Mouse (Mus musculus): ENCODE measurements at regions not wholly inside any gene's neighbourhood (a gene's known extent, or its start where the extent isn't known, plus 50 kb on each side); places are given as distances from the start of the nearest gene placed in this dataset.

GRCm38 (mm10) chr19:18106236-18106635 lies 268.8 kb upstream of the Pcsk5 start:
- 90% methylated on average over 6 of the region's 6 CpGs for WGBS
- no peak overlapping the region for H3K27ac ChIP-seq (ENCODE audit: low read length)
- no peak overlapping the region for H3K4me3 ChIP-seq (replicated peaks; ENCODE audit: low read length)
- H3K9me3 ChIP-seq (ENCODE audit: control insufficient read depth, low read length) = no peaks in the 10 kb centered on the region
- no peak for ATAC-seq
- no peak overlapping the region for H3K4me2 ChIP-seq (ENCODE audit: low read length)
- H3K4me1 ChIP-seq (replicated peaks; ENCODE audit: control insufficient read depth, insufficient read depth, low read length) = no peaks in the 10 kb centered on the region
- H3K9ac ChIP-seq (replicated peaks; ENCODE audit: low read depth, low read length) = no peak overlapping the region
- no peaks in the 10 kb centered on the region for H3K36me3 ChIP-seq (ENCODE audit: control insufficient read depth, insufficient read depth)
- no peaks in the 10 kb centered on the region for H3K27me3 ChIP-seq (replicated peaks; ENCODE audit: control insufficient read depth, insufficient read depth, low read length)

DNA sequence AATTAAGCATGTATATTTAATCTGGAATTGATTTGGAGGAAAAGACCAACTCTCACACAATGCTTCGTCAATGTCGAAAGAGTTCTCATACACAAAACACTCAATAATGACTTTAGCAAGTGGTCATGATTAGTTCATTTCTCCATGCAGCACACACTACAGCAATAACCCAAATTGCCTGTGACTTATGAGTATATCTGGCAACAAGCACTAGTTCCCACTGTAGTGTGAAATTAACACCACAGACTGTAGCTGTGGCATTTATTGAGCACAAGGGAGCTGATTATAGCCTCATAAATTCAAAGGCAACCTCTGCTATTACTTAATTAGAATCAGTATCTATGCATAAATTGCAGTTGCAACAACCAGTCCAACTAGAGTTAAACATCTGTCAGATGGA lies 267.2 kb upstream of the Pcsk5 start:
- WGBS = 81% methylated on average over 2 of the region's 2 CpGs

GRCm38 (mm10) chr19:18101423-18102341 lies 264.2 kb upstream of the Pcsk5 start:
- no peaks in the 10 kb centered on the region for H3K4me1 ChIP-seq (replicated peaks; ENCODE audit: control insufficient read depth, insufficient read depth, low read length)
- H3K9ac ChIP-seq (replicated peaks; ENCODE audit: low read depth, low read length) = no peak overlapping the region
- WGBS = 23% methylated on average over 4 of the region's 4 CpGs
- no peak overlapping the region for H3K4me2 ChIP-seq (ENCODE audit: low read length)
- no peaks in the 10 kb centered on the region for H3K27me3 ChIP-seq (replicated peaks; ENCODE audit: control insufficient read depth, insufficient read depth, low read length)
- H3K36me3 ChIP-seq (ENCODE audit: control insufficient read depth, insufficient read depth) = no peaks in the 10 kb centered on the region
- H3K27ac ChIP-seq (ENCODE audit: low read length) = no peak overlapping the region
- no peaks in the 10 kb centered on the region for H3K9me3 ChIP-seq (ENCODE audit: control insufficient read depth, low read length)
- H3K4me3 ChIP-seq (replicated peaks; ENCODE audit: low read length) = no peak overlapping the region
- no peak for ATAC-seq

More for the DNA sequence above, 267.2 kb upstream of the Pcsk5 start:
- Histone ChIP-seq H3K27ac (ENCODE audit: low read length) (no peak overlapping the region), H3K4me1 (replicated peaks; ENCODE audit: control insufficient read depth, insufficient read depth, low read length) (no peaks in the 10 kb centered on the region), H3K4me2 (ENCODE audit: low read length) (no peak overlapping the region), H3K36me3 (ENCODE audit: control insufficient read depth, insufficient read depth) (no peaks in the 10 kb centered on the region), H3K9ac (replicated peaks; ENCODE audit: low read depth, low read length) (no peak overlapping the region), H3K9me3 (ENCODE audit: control insufficient read depth, low read length) (no peaks in the 10 kb centered on the region), H3K27me3 (replicated peaks; ENCODE audit: control insufficient read depth, insufficient read depth, low read length) (no peaks in the 10 kb centered on the region), H3K4me3 (replicated peaks; ENCODE audit: low read length) (no peak overlapping the region)
- peak; percentile 54; the same call in 1 of the 2 replicates for ATAC-seq

GRCm38 (mm10) chr19:18083312-18083711 lies 245.9 kb upstream of the Pcsk5 start:
- no peak for ATAC-seq
- 81% methylated on average over 6 of the region's 6 CpGs for WGBS
- no peak overlapping the region for H3K4me3 ChIP-seq (replicated peaks; ENCODE audit: low read length)
- H3K4me2 ChIP-seq (ENCODE audit: low read length) = no peak overlapping the region
- H3K27me3 ChIP-seq (replicated peaks; ENCODE audit: control insufficient read depth, insufficient read depth, low read length) = no peaks in the 10 kb centered on the region
- no peak overlapping the region for H3K27ac ChIP-seq (ENCODE audit: low read length)
- H3K4me1 ChIP-seq (replicated peaks; ENCODE audit: control insufficient read depth, insufficient read depth, low read length) = no peaks in the 10 kb centered on the region
- H3K9me3 ChIP-seq (ENCODE audit: control insufficient read depth, low read length) = no peaks in the 10 kb centered on the region
- H3K36me3 ChIP-seq (ENCODE audit: control insufficient read depth, insufficient read depth) = no peaks in the 10 kb centered on the region
- no peak overlapping the region for H3K9ac ChIP-seq (replicated peaks; ENCODE audit: low read depth, low read length)

GRCm38 (mm10) chr19:18068919-18069318 lies 231.5 kb upstream of the Pcsk5 start:
- no peaks in the 10 kb centered on the region for H3K4me1 ChIP-seq (replicated peaks; ENCODE audit: control insufficient read depth, insufficient read depth, low read length)
- no peak for ATAC-seq
- no peaks in the 10 kb centered on the region for H3K36me3 ChIP-seq (ENCODE audit: control insufficient read depth, insufficient read depth)
- no peaks in the 10 kb centered on the region for H3K27me3 ChIP-seq (replicated peaks; ENCODE audit: control insufficient read depth, insufficient read depth, low read length)
- H3K9ac ChIP-seq (replicated peaks; ENCODE audit: low read depth, low read length) = no peak overlapping the region
- H3K4me2 ChIP-seq (ENCODE audit: low read length) = no peak overlapping the region
- H3K9me3 ChIP-seq (ENCODE audit: control insufficient read depth, low read length) = no peaks in the 10 kb centered on the region
- H3K27ac ChIP-seq (ENCODE audit: low read length) = no peak overlapping the region
- H3K4me3 ChIP-seq (replicated peaks; ENCODE audit: low read length) = no peak overlapping the region
- 67% methylated on average over 5 of the region's 5 CpGs for WGBS

DNA sequence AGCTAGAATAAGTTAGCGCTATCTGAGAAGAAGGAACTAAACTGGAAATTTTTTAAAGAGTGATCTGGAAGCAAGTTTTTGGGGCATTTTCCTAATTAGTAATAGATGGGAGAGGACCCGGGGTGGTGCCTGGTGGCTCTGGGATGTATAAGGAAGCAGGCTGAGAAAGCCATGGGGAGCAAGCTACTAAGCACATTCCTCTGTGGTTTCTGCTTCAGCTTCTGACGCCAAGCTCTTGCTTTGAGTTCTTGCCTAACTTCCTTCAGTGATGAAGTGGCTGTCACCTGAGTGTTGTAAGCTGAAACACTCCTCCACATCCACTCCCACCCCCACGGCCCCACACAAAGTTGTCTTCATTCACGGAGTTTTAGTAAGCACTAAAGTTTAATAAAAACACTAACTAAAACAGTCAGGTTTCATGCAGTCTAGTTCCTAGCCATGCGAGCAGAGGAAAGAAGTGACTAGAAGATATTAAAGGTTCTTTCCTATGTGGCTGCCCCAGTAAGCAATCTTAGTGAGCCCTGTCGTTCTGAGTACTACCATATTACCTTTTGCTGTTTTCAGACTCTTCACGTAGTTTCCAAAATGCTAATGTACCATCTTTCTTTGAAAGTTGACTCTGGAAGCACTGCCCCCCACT lies 230.5 kb upstream of the Pcsk5 start:
- ATAC-seq = no peak
- Histone ChIP-seq H3K9me3 (ENCODE audit: control insufficient read depth, low read length) (no peaks in the 10 kb centered on the region), H3K27ac (ENCODE audit: low read length) (no peak overlapping the region), H3K27me3 (replicated peaks; ENCODE audit: control insufficient read depth, insufficient read depth, low read length) (no peaks in the 10 kb centered on the region), H3K36me3 (ENCODE audit: control insufficient read depth, insufficient read depth) (no peaks in the 10 kb centered on the region), H3K4me1 (replicated peaks; ENCODE audit: control insufficient read depth, insufficient read depth, low read length) (no peaks in the 10 kb centered on the region), H3K9ac (replicated peaks; ENCODE audit: low read depth, low read length) (no peak overlapping the region), H3K4me3 (replicated peaks; ENCODE audit: low read length) (no peak overlapping the region), H3K4me2 (ENCODE audit: low read length) (no peak overlapping the region)
- 88% methylated on average over 8 of the region's 8 CpGs for WGBS

- Histone ChIP-seq H3K4me3 (replicated peaks; ENCODE audit: low read length) (no peak overlapping the region), H3K27me3 (replicated peaks; ENCODE audit: control insufficient read depth, insufficient read depth, low read length) (no peaks in the 10 kb centered on the region)
- WGBS = 57% methylated on average over 7 of the region's 7 CpGs
Measured at GRCm38 (mm10) chr19:18057256-18057890, 219.9 kb upstream of the Pcsk5 start.

DNA sequence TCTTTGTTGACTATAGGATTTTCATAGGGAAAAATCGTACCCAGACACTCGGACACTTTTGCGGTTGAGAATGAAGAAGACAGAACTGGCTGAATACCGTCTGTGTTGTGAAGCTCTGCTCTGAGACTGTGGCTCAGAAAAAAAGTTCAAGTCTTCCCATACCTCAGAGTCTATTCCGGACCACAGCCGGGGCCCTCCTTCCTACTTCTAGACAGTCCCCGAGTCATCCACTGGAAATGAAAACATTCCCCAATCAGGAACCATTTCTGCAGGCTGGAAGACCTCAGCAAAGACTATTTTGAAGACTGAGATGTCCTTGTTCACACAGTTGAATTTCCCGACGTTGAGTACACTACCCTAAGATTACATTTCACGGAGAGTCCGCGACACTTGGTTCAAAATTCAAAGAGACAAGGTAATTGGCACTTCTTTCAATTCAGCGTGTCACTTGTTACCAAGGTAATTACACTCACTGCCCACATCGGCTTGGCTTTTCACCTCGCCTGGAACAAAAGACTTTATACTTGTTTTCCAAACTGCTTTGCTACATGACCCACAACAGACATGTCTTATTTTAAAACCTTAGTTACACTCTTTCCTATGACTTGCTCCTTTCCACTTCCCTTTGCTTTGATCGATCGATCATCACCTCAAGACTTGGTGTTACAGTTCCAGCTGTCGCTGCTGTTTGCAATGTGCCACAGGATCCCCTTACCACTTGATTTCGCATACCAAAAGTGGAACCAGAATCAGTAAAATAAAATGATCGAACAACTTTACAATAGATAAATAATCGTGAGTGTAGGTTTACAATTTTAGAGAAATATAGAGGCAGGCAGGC lies 219.2 kb upstream of the Pcsk5 start:
- 56% methylated on average over 21 of the region's 21 CpGs for WGBS
- Histone ChIP-seq H3K4me1 (replicated peaks; ENCODE audit: control insufficient read depth, insufficient read depth, low read length) (no peaks in the 10 kb centered on the region), H3K4me3 (replicated peaks; ENCODE audit: low read length) (no peak overlapping the region), H3K27ac (ENCODE audit: low read length) (no peak overlapping the region), H3K4me2 (ENCODE audit: low read length) (no peak overlapping the region), H3K9me3 (ENCODE audit: control insufficient read depth, low read length) (no peaks in the 10 kb centered on the region), H3K9ac (replicated peaks; ENCODE audit: low read depth, low read length) (no peak overlapping the region), H3K27me3 (replicated peaks; ENCODE audit: control insufficient read depth, insufficient read depth, low read length) (no peaks in the 10 kb centered on the region), H3K36me3 (ENCODE audit: control insufficient read depth, insufficient read depth) (no peaks in the 10 kb centered on the region)
- ATAC-seq = no peak

More at GRCm38 (mm10) chr19:18057256-18057890, 219.9 kb upstream of the Pcsk5 start:
- no peak overlapping the region for H3K4me2 ChIP-seq (ENCODE audit: low read length)
- H3K36me3 ChIP-seq (ENCODE audit: control insufficient read depth, insufficient read depth) = no peaks in the 10 kb centered on the region
- ATAC-seq = no peak
- no peak overlapping the region for H3K27ac ChIP-seq (ENCODE audit: low read length)
- H3K4me1 ChIP-seq (replicated peaks; ENCODE audit: control insufficient read depth, insufficient read depth, low read length) = no peaks in the 10 kb centered on the region
- H3K9ac ChIP-seq (replicated peaks; ENCODE audit: low read depth, low read length) = no peak overlapping the region
- H3K9me3 ChIP-seq (ENCODE audit: control insufficient read depth, low read length) = no peaks in the 10 kb centered on the region
